Mouse (Mus musculus): ENCODE measurements around the gene Folr1.

GRCm38 (mm10) chr7:101820295-101821030 lies 50.1 kb downstream of the Folr1 start:
- TF ChIP-seq CTCF (IDR thresholded peaks at IDR 0.05; ENCODE audit: borderline replicate concordance, control insufficient read depth, extremely low read depth, insufficient read depth, low read length, poor library complexity), result no peak
- TF ChIP-seq POLR2A (IDR thresholded peaks at IDR 0.05; ENCODE audit: control insufficient read depth, extremely low read depth, insufficient read depth, low read length, poor library complexity), result no peak
